Mouse (Mus musculus) layer of hippocampus, postnatal 10 days (tissue): Measurements from ENCODE around the gene Olfr972. TPM values are rescaled to one million over a fixed set of nuclear protein-coding genes. Genes with fewer than 3 reads are reported as not detected.
"Not testable (repeated sequence)": the region's sequence is repeated elsewhere in the genome, so short reads cannot be mapped to it uniquely, and the experiment has no call there.

Experiments
- DNase-seq, 2 experiments: peaks; one replicate each; pipeline ENCODE4 v3.0.0; 2021; ENCODE audit warnings: low spot score in 2 of 2
- long read RNA-seq: library from polyadenylated mRNA; stranded (forward); transcript quantifications from one replicate; pipeline ENCODE4 v2.0.0, GENCODE M21; 2023
- total RNA-seq, 2 experiments: library from RNA; stranded (reverse); gene quantifications; 2 replicates each; pipeline ENCODE4 v1.2.3; 2021

The Olfr972 gene
- not detected for total RNA-seq
- long read RNA-seq, result 0 reads

GRCm38 (mm10) chr9:39866122-39866521 is at the start of gene Olfr972:
Gene Olfr972 (plus strand): TSS chr9:39866422.
- no peak for DNase-seq

DNA sequence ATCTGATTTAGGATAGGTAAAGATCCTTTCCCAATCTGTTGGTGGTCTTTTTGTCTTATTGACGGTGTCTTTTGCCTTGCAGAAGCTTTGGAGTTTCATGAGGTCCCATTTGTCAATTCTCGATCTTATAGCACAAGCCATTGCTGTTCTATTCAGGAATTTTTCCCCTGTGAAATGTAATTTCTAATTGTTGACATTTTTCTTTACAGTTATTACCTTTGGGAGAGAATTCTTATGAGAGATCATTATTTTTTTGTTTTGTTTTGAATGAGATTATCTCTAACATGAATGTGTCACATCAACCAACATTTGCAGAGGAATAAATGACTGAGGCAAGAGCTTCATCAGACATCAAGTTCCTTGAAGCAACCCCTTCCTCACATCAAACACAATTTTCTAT is 29.6 kb upstream of the Olfr972 start, which contains the start of gene Olfr971:
Gene Olfr971 (plus strand): TSS at position 301 of the 400 bp plus-strand sequence.
- not testable (repeated sequence) for DNase-seq

- DNase-seq, result not testable (repeated sequence)
Observed at GRCm38 (mm10) chr9:39871986-39872385, 5.8 kb downstream of the Olfr972 start.

- DNase-seq, result not testable (repeated sequence)
Observed at GRCm38 (mm10) chr9:39877541-39878396, 11.5 kb downstream of the Olfr972 start.

GRCm38 (mm10) chr9:39905106-39905505 is 38.9 kb downstream of the Olfr972 start:
- no peak for DNase-seq

DNA sequence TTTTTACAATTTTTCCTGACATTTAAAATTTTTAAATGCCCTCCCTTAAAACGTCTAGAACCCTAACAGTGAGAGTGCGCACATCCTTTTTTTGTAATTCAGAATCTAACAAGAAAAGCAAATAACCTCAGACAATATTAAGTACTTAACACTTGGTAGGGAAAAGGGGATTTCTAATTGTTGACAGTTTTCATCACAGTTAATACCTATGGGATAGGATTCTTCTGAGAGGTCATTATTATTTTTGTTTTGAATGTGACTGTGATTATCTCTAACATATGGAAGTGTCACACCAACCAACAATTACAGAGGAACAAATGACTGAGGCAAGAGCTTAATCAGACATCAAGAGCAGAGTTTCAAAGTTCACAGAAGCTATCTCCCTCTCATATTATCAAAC is 40.8 kb downstream of the Olfr972 start, which contains the start of gene Olfr229:
Gene Olfr229 (plus strand): TSS at position 301 of the 400 bp plus-strand sequence.
- DNase-seq, result no peak

DNA sequence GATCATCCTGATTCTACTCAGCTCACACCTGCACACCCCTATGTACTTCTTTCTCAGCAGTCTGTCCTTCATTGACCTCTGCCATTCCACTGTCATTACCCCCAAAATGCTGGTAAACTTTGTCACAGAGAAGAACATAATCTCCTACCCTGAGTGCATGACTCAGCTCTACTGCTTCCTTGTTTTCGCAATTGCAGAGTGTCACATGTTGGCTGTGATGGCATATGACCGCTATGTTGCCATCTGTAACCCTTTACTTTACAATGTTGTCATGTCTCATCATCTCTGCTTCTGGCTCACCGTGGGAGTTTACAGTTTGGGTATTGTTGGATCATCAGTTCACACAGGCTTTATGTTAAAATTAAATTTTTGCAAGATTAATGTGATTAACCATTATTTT is 43.7 kb downstream of the Olfr972 start:
- DNase-seq, result no peak

Other genes starting within 250 kb of the Olfr972 start
- not detected for gene Olfr960, start 245.0 kb upstream of the Olfr972 start, total RNA-seq
- not detected for gene Olfr961, start 221.3 kb upstream of the Olfr972 start, total RNA-seq
- gene Olfr963, start 199.2 kb upstream of the Olfr972 start, total RNA-seq, result not detected
- not detected for gene Olfr149, start 159.3 kb upstream of the Olfr972 start, total RNA-seq
- gene Olfr965, start 155.1 kb upstream of the Olfr972 start, total RNA-seq, result not detected
- gene Olfr150, start 135.4 kb upstream of the Olfr972 start, total RNA-seq, result not detected
- gene Olfr967, start 120.2 kb upstream of the Olfr972 start, total RNA-seq, result not detected
- gene Olfr968, start 83.2 kb upstream of the Olfr972 start, total RNA-seq, result not detected
- gene Olfr969, start 75.5 kb upstream of the Olfr972 start, total RNA-seq, result not detected
- gene Olfr970, start 57.6 kb upstream of the Olfr972 start, total RNA-seq, result not detected
- not detected for gene Olfr971, start 29.5 kb upstream of the Olfr972 start, total RNA-seq
- not detected for gene Olfr229, start 40.9 kb downstream of the Olfr972 start, total RNA-seq
- gene Olfr974, start 71.1 kb downstream of the Olfr972 start, total RNA-seq, result not detected
- not detected for gene Olfr975, start 85.6 kb downstream of the Olfr972 start, total RNA-seq
- not detected for gene Olfr976, start 94.7 kb downstream of the Olfr972 start, total RNA-seq
- gene Olfr978, start 125.7 kb downstream of the Olfr972 start, total RNA-seq, result not detected
- gene Olfr979, start 137.0 kb downstream of the Olfr972 start, total RNA-seq, result not detected
- gene Olfr980, start 143.2 kb downstream of the Olfr972 start, total RNA-seq, result not detected
- gene Olfr981, start 155.0 kb downstream of the Olfr972 start, total RNA-seq, result not detected
- not detected for gene Olfr982, start 207.4 kb downstream of the Olfr972 start, total RNA-seq
- gene Olfr983, start 227.2 kb downstream of the Olfr972 start, total RNA-seq, result not detected
- under 1 TPM in 1 of 2 experiments, not detected in 1; 0.07 TPM for gene Olfr984, start 247.8 kb downstream of the Olfr972 start, total RNA-seq